Mouse (Mus musculus) erythroblast, embryonic 14.5 days (primary cell): ENCODE measurements around the gene Gucy2e.

ENCODE experiments used
- GATA1 ChIP-seq: IDR thresholded peaks from 2 replicates; pipeline ENCODE4 v1.6.1; 2012; ENCODE audit warnings: low read length, inconsistent platforms, mixed read lengths
- TAL1 ChIP-seq: IDR thresholded peaks from 3 replicates; pipeline ENCODE4 v1.6.1; 2012; ENCODE audit warnings: low read length, inconsistent platforms, mixed read lengths

- TF ChIP-seq TAL1 = no peak
- TF ChIP-seq GATA1 = no peak
Measured at GRCm38 (mm10) chr11:69202469-69203230, 34.2 kb downstream of the Gucy2e start.
